In the genomic region with DNA sequence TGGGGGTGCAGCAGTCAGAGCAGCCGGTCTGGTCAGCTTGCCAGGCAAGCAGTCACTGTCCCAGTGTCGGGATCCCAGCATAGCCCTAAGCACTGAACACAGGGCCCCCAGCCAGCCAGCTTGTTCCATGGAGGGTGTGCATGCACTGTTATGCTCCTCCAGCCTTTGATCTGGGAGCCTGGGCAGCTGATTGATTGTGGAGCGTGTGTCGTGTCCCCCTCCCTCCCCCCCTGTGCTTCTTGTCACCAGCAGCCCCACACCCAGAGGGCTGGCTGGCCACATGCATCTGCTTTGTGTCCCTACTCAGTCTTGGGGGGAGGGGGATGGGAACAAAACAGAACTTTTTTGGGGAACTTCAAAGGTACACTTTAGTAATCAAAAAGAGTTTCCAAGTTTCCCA, we compare ENCODE assay signal across 10 mouse cellular contexts. TPM values are rescaled to one million over a fixed set of nuclear protein-coding genes. Genes with fewer than 3 reads are reported as not detected.
DNase-seq lines count a peak whose midpoint lies in the region; ATAC-seq and TF ChIP-seq lines count a peak whose summit lies in the region.
"Had no signal": no experiment of that assay in that cellular context is flagged by ENCODE, and none has a peak within 500 bp of the region (broad histone marks: within the 10 kb centered on the region; RNA-seq: fewer than 3 reads in every experiment).

No protein-coding gene starts in this region.

- no peak overlapping the region for H3K4me3 ChIP-seq in intestine, embryonic 14.5 days (ENCODE audit: low read depth, low read length)
- no peak overlapping the region for H3K4me3 ChIP-seq in intestine, postnatal 0 days (ENCODE audit: low read depth, low read length)
- no peak overlapping the region for H3K4me3 ChIP-seq in hindbrain, embryonic 12.5 days
- no peak overlapping the region for H3K4me3 ChIP-seq in midbrain, embryonic 15.5 days

- DNase-seq in intestine, embryonic 14.5 days (ENCODE audit: low spot score) = no peak
- DNase-seq in embryo, embryonic 11 days = peak; percentile 76
- no peak for DNase-seq in spleen, postnatal 4 days (ENCODE audit: low spot score in 2 of 2)
- no peak for DNase-seq in c-Kit-positive CD71-positive TER-119-positive erythroid progenitor cells, embryonic 14.5 days (ENCODE audit: low spot score)
- DNase-seq: cerebellum, adult 9-10 months; retina, postnatal 1 day had no signal

- no peak for ATAC-seq in intestine, embryonic 14.5 days (replicated peaks; ENCODE audit: low FRiP score, low TSS enrichment, low read depth)
- no peak for ATAC-seq in intestine, postnatal 0 days
- peak; percentile 48; the same call in 1 of the 2 replicates for ATAC-seq in hindbrain, embryonic 12.5 days (ENCODE audit: low FRiP score)
- peak; percentile 62 for ATAC-seq in midbrain, embryonic 15.5 days (replicated peaks)
- ATAC-seq in cerebellum, adult (ENCODE audit: insufficient number of reproducible peaks, low FRiP score, low TSS enrichment) = no peak

- H3K4me1 ChIP-seq in intestine, embryonic 14.5 days (replicated peaks; ENCODE audit: control insufficient read depth, insufficient read depth, low read length) = peaks cover 9% of the 10 kb centered on the region
- H3K4me1 ChIP-seq in intestine, postnatal 0 days (replicated peaks; ENCODE audit: control insufficient read depth, insufficient read depth, low read length) = no peaks in the 10 kb centered on the region
- H3K4me1 ChIP-seq in hindbrain, embryonic 12.5 days = peaks cover 18% of the 10 kb centered on the region
- peaks cover 14% of the 10 kb centered on the region for H3K4me1 ChIP-seq in midbrain, embryonic 15.5 days

- H3K4me2 ChIP-seq in intestine, embryonic 14.5 days (ENCODE audit: low read length) = no peak overlapping the region
- no peak overlapping the region for H3K4me2 ChIP-seq in intestine, postnatal 0 days (replicated peaks; ENCODE audit: low read depth)
- no peak overlapping the region for H3K4me2 ChIP-seq in hindbrain, embryonic 12.5 days (replicated peaks)
- H3K4me2 ChIP-seq in midbrain, embryonic 15.5 days = no peak overlapping the region

- H3K36me3 ChIP-seq in intestine, embryonic 14.5 days (ENCODE audit: control insufficient read depth, insufficient read depth, low read length) = peaks cover 30% of the 10 kb centered on the region
- peaks cover 51% of the 10 kb centered on the region for H3K36me3 ChIP-seq in intestine, postnatal 0 days (ENCODE audit: control insufficient read depth, insufficient read depth)
- peaks cover 51% of the 10 kb centered on the region for H3K36me3 ChIP-seq in hindbrain, embryonic 12.5 days
- H3K36me3 ChIP-seq in midbrain, embryonic 15.5 days (replicated peaks) = 0 out of 2 replicates have a peak, but pooled peaks cover 2% of the 10 kb centered on the region

- H3K9me3 ChIP-seq in intestine, embryonic 14.5 days (ENCODE audit: control insufficient read depth, low read length) = no peaks in the 10 kb centered on the region
- no peaks in the 10 kb centered on the region for H3K9me3 ChIP-seq in intestine, postnatal 0 days (ENCODE audit: control insufficient read depth)
- H3K9me3 ChIP-seq in hindbrain, embryonic 12.5 days (replicated peaks) = no peaks in the 10 kb centered on the region
- H3K9me3 ChIP-seq in midbrain, embryonic 15.5 days = no peaks in the 10 kb centered on the region

- H3K27ac ChIP-seq in intestine, embryonic 14.5 days (ENCODE audit: low read depth) = peak overlapping the region; percentile 14; the same call in 1 of the 2 replicates
- no peak overlapping the region for H3K27ac ChIP-seq in intestine, postnatal 0 days (ENCODE audit: low read depth, low read length)
- H3K27ac ChIP-seq in hindbrain, embryonic 12.5 days = peak overlapping the region; percentile 37
- H3K27ac ChIP-seq in midbrain, embryonic 15.5 days = peak overlapping the region; percentile 68; the same call in 1 of the 2 replicates

- 17% methylated on average over 3 of the region's 4 CpGs for WGBS in intestine, embryonic 14.5 days
- WGBS in intestine, postnatal 0 days = 42% methylated on average over 4 of the region's 4 CpGs
- WGBS in hindbrain, embryonic 12.5 days = 14% methylated on average over 4 of the region's 4 CpGs
- 21% methylated on average over 4 of the region's 4 CpGs for WGBS in midbrain, embryonic 15.5 days

- no peak overlapping the region for H3K9ac ChIP-seq in intestine, embryonic 14.5 days (ENCODE audit: low read length)
- no peak overlapping the region for H3K9ac ChIP-seq in intestine, postnatal 0 days (ENCODE audit: low read depth, low read length)
- peak overlapping the region; percentile 32; the same call in 1 of the 2 replicates for H3K9ac ChIP-seq in hindbrain, embryonic 12.5 days
- H3K9ac ChIP-seq in midbrain, embryonic 15.5 days = no peak overlapping the region

- H3K27me3 ChIP-seq in intestine, embryonic 14.5 days (replicated peaks; ENCODE audit: control insufficient read depth, insufficient read depth, low read length) = no peaks in the 10 kb centered on the region
- H3K27me3 ChIP-seq in intestine, postnatal 0 days (replicated peaks; ENCODE audit: control insufficient read depth, insufficient read depth, low read length) = no peaks in the 10 kb centered on the region
- H3K27me3 ChIP-seq in hindbrain, embryonic 12.5 days = no peaks in the 10 kb centered on the region
- H3K27me3 ChIP-seq in midbrain, embryonic 15.5 days (replicated peaks) = no peaks in the 10 kb centered on the region

- TF ChIP-seq CTCF in intestine, postnatal 0 days (IDR thresholded peaks at IDR 0.05; ENCODE audit: low read depth) = no peak

RNA-seq across cellular contexts. Expression of a gene that starts 18.4 kb away (rescaled TPM):
- 178 TPM in 2 replicates for polyA plus RNA-seq in intestine, embryonic 14.5 days (2014; fragmentation: Nextera tagmentation; extraction: Ambion mirVana)
- polyA plus RNA-seq in intestine, postnatal 0 days (2015; fragmentation: Nextera tagmentation; extraction: Ambion mirVana) = 127 and 131 TPM in 2 replicates
- polyA plus RNA-seq in hindbrain, embryonic 12.5 days (2016; fragmentation: Nextera tagmentation; extraction: Ambion mirVana) = 106 and 113 TPM in 2 replicates
- polyA plus RNA-seq in midbrain, embryonic 15.5 days (2015; fragmentation: Nextera tagmentation; extraction: Ambion mirVana) = 95.6 and 99.7 TPM in 2 replicates

RNA-seq across cellular contexts. Expression of a gene that starts 18.5 kb away (rescaled TPM):
- 42.8 and 44.9 TPM in 2 replicates for polyA plus RNA-seq in intestine, embryonic 14.5 days (2014; fragmentation: Nextera tagmentation; extraction: Ambion mirVana)
- polyA plus RNA-seq in intestine, postnatal 0 days (2015; fragmentation: Nextera tagmentation; extraction: Ambion mirVana) = 13.5 and 14.5 TPM in 2 replicates
- polyA plus RNA-seq in hindbrain, embryonic 12.5 days (2016; fragmentation: Nextera tagmentation; extraction: Ambion mirVana) = 75.3 and 78.8 TPM in 2 replicates
- polyA plus RNA-seq in midbrain, embryonic 15.5 days (2015; fragmentation: Nextera tagmentation; extraction: Ambion mirVana) = 82.6 and 89.9 TPM in 2 replicates

RNA-seq across cellular contexts. Expression of a gene that starts 22.4 kb away (rescaled TPM):
- polyA plus RNA-seq in intestine, embryonic 14.5 days (2014; fragmentation: Nextera tagmentation; extraction: Ambion mirVana) = 93.2 and 104 TPM in 2 replicates
- polyA plus RNA-seq in intestine, postnatal 0 days (2015; fragmentation: Nextera tagmentation; extraction: Ambion mirVana) = 105 and 106 TPM in 2 replicates
- 144 and 151 TPM in 2 replicates for polyA plus RNA-seq in hindbrain, embryonic 12.5 days (2016; fragmentation: Nextera tagmentation; extraction: Ambion mirVana)
- 149 and 158 TPM in 2 replicates for polyA plus RNA-seq in midbrain, embryonic 15.5 days (2015; fragmentation: Nextera tagmentation; extraction: Ambion mirVana)

RNA-seq across cellular contexts. Expression of a gene that starts 26.1 kb away (rescaled TPM):
- polyA plus RNA-seq in intestine, embryonic 14.5 days (2014; fragmentation: Nextera tagmentation; extraction: Ambion mirVana) = 9.4 and 10.2 TPM in 2 replicates
- 9.0 TPM in 2 replicates for polyA plus RNA-seq in intestine, postnatal 0 days (2015; fragmentation: Nextera tagmentation; extraction: Ambion mirVana)
- polyA plus RNA-seq in hindbrain, embryonic 12.5 days (2016; fragmentation: Nextera tagmentation; extraction: Ambion mirVana) = 98.4 and 99.9 TPM in 2 replicates
- 560 and 572 TPM in 2 replicates for polyA plus RNA-seq in midbrain, embryonic 15.5 days (2015; fragmentation: Nextera tagmentation; extraction: Ambion mirVana)

RNA-seq across cellular contexts. Expression of a gene that starts 31.9 kb away (rescaled TPM):
- polyA plus RNA-seq in intestine, embryonic 14.5 days (2014; fragmentation: Nextera tagmentation; extraction: Ambion mirVana) = 25.3 and 25.8 TPM in 2 replicates
- polyA plus RNA-seq in intestine, postnatal 0 days (2015; fragmentation: Nextera tagmentation; extraction: Ambion mirVana) = 81.1 and 88.6 TPM in 2 replicates
- polyA plus RNA-seq in hindbrain, embryonic 12.5 days (2016; fragmentation: Nextera tagmentation; extraction: Ambion mirVana) = 11.6 and 12.2 TPM in 2 replicates
- 6.8 and 7.9 TPM in 2 replicates for polyA plus RNA-seq in midbrain, embryonic 15.5 days (2015; fragmentation: Nextera tagmentation; extraction: Ambion mirVana)

Comparison
In these comparisons a context has a peak if more than half of its experiments do, and no peak if none do; other contexts are left out.
1. ATAC-seq: peak in hindbrain, embryonic 12.5 days (single experiment) and midbrain, embryonic 15.5 days (single experiment); none in intestine, embryonic 14.5 days (single experiment), intestine, postnatal 0 days (single experiment) and cerebellum, adult (single experiment).